In the genomic region with DNA sequence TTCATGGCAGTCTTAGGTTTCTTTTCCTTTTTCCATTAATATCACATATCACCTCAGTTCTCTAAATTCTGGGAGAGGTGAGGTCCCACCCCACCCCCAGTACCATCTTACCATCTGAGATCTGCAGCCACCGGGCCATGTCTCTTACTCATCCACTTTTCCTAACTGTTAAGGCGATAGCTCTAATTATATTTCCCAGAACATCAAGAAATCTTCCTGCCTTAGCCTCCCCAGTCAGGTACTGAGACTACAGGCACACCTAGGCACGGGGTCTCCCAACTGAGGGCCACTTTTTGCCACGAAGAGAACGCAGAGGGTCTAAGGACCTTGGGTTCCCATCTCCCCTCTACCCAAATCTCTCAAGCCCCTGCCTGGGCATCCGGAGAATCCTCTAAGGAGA, we compare ENCODE assay signal across 8 mouse cellular contexts. TPM values are rescaled to one million over a fixed set of nuclear protein-coding genes. Genes with fewer than 3 reads are reported as not detected.
A peak's percentile ranks its signal among the peaks of the same experiment; 100 is the strongest.
DNase-seq lines count a peak whose midpoint lies in the region; ATAC-seq and TF ChIP-seq lines count a peak whose summit lies in the region.

No protein-coding gene starts in this region.

- DNase-seq in spleen, adult 2 months (ENCODE audit: low read depth in 1 of 2, low spot score in 2 of 2): no peak
- DNase-seq in spleen, postnatal 14 days (ENCODE audit: low spot score in 2 of 2): no peak
- peak; percentile 13 for DNase-seq in liver, embryonic 13.5 days
- no peak for DNase-seq in adrenal gland, adult 2 months
- DNase-seq in embryo, embryonic 10 days (ENCODE audit: low spot score): no peak
- no peak for DNase-seq in frontal cortex, postnatal 25 days (ENCODE audit: low spot score in 2 of 2)

- no peaks in the 10 kb centered on the region for H3K36me3 ChIP-seq in spleen, adult 2 months (ENCODE audit: control insufficient read depth, insufficient read depth, low read length)
- H3K36me3 ChIP-seq in forebrain, embryonic 16.5 days (ENCODE audit: control insufficient read depth, insufficient read depth): no peaks in the 10 kb centered on the region
- peaks cover 39% of the 10 kb centered on the region for H3K36me3 ChIP-seq in liver, embryonic 13.5 days
- no peaks in the 10 kb centered on the region for H3K36me3 ChIP-seq in stomach, embryonic 16.5 days (ENCODE audit: control insufficient read depth, insufficient read depth, low read length)

- 0 out of 2 replicates have a peak overlapping the region, but pooled peaks have one; percentile 38 for H3K27ac ChIP-seq in spleen, adult 2 months (ENCODE audit: insufficient read depth, low read length)
- no peak overlapping the region for H3K27ac ChIP-seq in forebrain, embryonic 16.5 days (ENCODE audit: low read length)
- peak overlapping the region; percentile 100 for H3K27ac ChIP-seq in liver, embryonic 13.5 days
- no peak overlapping the region for H3K27ac ChIP-seq in stomach, embryonic 16.5 days (ENCODE audit: low read length)

- TF ChIP-seq CTCF in spleen, adult 2 months (IDR thresholded peaks at IDR 0.05; ENCODE audit: extremely low read depth, insufficient read depth, insufficient read length, insufficient replicate concordance): no peak

- H3K27me3 ChIP-seq in spleen, adult 2 months (ENCODE audit: control insufficient read depth, insufficient read depth, low read length): no peaks in the 10 kb centered on the region
- H3K27me3 ChIP-seq in forebrain, embryonic 16.5 days (replicated peaks; ENCODE audit: control insufficient read depth, insufficient read depth, low read length): no peaks in the 10 kb centered on the region
- H3K27me3 ChIP-seq in liver, embryonic 13.5 days: no peaks in the 10 kb centered on the region
- 0 out of 2 replicates have a peak, but pooled peaks cover 2% of the 10 kb centered on the region for H3K27me3 ChIP-seq in stomach, embryonic 16.5 days (ENCODE audit: control insufficient read depth, insufficient read depth, low read length)

- peak overlapping the region; percentile 97 for H3K4me2 ChIP-seq in forebrain, embryonic 16.5 days (ENCODE audit: low read length)
- H3K4me2 ChIP-seq in liver, embryonic 13.5 days: peak overlapping the region; percentile 82
- peak overlapping the region; percentile 67; the same call in 1 of the 2 replicates for H3K4me2 ChIP-seq in stomach, embryonic 16.5 days (ENCODE audit: low read depth, low read length)

- WGBS in spleen, adult 2 months: 74% methylated on average over 6 of the region's 6 CpGs
- 75% methylated on average over 6 of the region's 6 CpGs for WGBS in forebrain, embryonic 16.5 days
- 10% methylated on average over 6 of the region's 6 CpGs for WGBS in liver, embryonic 13.5 days (ENCODE audit: insufficient replicate concordance)
- WGBS in stomach, embryonic 16.5 days: 83% methylated on average over 6 of the region's 6 CpGs

- TF ChIP-seq POLR2A in spleen, adult 2 months (IDR thresholded peaks at IDR 0.05; ENCODE audit: low read depth, low read length): no peak

- peak overlapping the region; percentile 63 for H3K9ac ChIP-seq in forebrain, embryonic 16.5 days (replicated peaks; ENCODE audit: low read depth, low read length)
- H3K9ac ChIP-seq in liver, embryonic 13.5 days: peak overlapping the region; percentile 98
- H3K9ac ChIP-seq in stomach, embryonic 16.5 days (ENCODE audit: low read length): peak overlapping the region; percentile 61

- ATAC-seq in forebrain, embryonic 16.5 days: no peak
- 0 out of 2 replicates have a peak, but pooled peaks have one; percentile 6 for ATAC-seq in liver, embryonic 13.5 days (ENCODE audit: low read depth)
- no peak for ATAC-seq in stomach, embryonic 16.5 days (ENCODE audit: insufficient read depth, low FRiP score)

- H3K4me1 ChIP-seq in spleen, adult 2 months (ENCODE audit: control insufficient read depth, insufficient read depth, insufficient read length): 0 out of 2 replicates have a peak, but pooled peaks cover 4% of the 10 kb centered on the region
- H3K4me1 ChIP-seq in forebrain, embryonic 16.5 days (replicated peaks; ENCODE audit: control insufficient read depth, insufficient read depth, low read length): peaks cover 10% of the 10 kb centered on the region
- H3K4me1 ChIP-seq in liver, embryonic 13.5 days (replicated peaks): peaks cover 73% of the 10 kb centered on the region
- H3K4me1 ChIP-seq in stomach, embryonic 16.5 days (ENCODE audit: control insufficient read depth, insufficient read depth, low read length): peaks cover 6% of the 10 kb centered on the region

- peak overlapping the region; percentile 39; the same call in 1 of the 2 replicates for H3K4me3 ChIP-seq in spleen, adult 2 months (ENCODE audit: extremely low read depth, insufficient read depth, insufficient read length)
- no peak overlapping the region for H3K4me3 ChIP-seq in forebrain, embryonic 16.5 days (replicated peaks; ENCODE audit: low read length)
- H3K4me3 ChIP-seq in liver, embryonic 13.5 days (replicated peaks): peak overlapping the region; percentile 85
- peak overlapping the region; percentile 35; the same call in 1 of the 2 replicates for H3K4me3 ChIP-seq in stomach, embryonic 16.5 days (replicated peaks; ENCODE audit: low read length)

- no peaks in the 10 kb centered on the region for H3K9me3 ChIP-seq in forebrain, embryonic 16.5 days (ENCODE audit: control insufficient read depth, low read length)
- H3K9me3 ChIP-seq in liver, embryonic 13.5 days (replicated peaks): no peaks in the 10 kb centered on the region
- H3K9me3 ChIP-seq in stomach, embryonic 16.5 days (replicated peaks; ENCODE audit: control insufficient read depth, low read length): no peaks in the 10 kb centered on the region

RNA-seq across cellular contexts. Expression of a gene that starts 0.6 kb away (rescaled TPM):
- 37.4 and 38.2 TPM in 2 replicates for polyA plus RNA-seq in spleen, adult 2 months (2012; rRNA removed)
- 0.82 and 1.3 TPM in 2 replicates for polyA plus RNA-seq in forebrain, embryonic 16.5 days (2015; fragmentation: Nextera tagmentation; extraction: Ambion mirVana)
- polyA plus RNA-seq in liver, embryonic 13.5 days (2015; fragmentation: Nextera tagmentation; extraction: Ambion mirVana): 61.2 and 64.9 TPM in 2 replicates
- polyA plus RNA-seq in stomach, embryonic 16.5 days (2015; fragmentation: Nextera tagmentation; extraction: Ambion mirVana): 3.3 and 3.4 TPM in 2 replicates
- under 1 TPM; 0.55 to 0.61 TPM for total RNA-seq in adrenal gland, adult 2 months (2021)
- 1.0 and 2.3 TPM in 2 replicates for polyA plus RNA-seq in adrenal gland, adult 2 months (2012; rRNA removed)

RNA-seq across cellular contexts. Expression of a gene that starts 30.4 kb away (rescaled TPM):
- 4.8 and 5.5 TPM in 2 replicates for polyA plus RNA-seq in spleen, adult 2 months (2012; rRNA removed)
- polyA plus RNA-seq in forebrain, embryonic 16.5 days (2015; fragmentation: Nextera tagmentation; extraction: Ambion mirVana): 13.3 and 13.5 TPM in 2 replicates
- polyA plus RNA-seq in liver, embryonic 13.5 days (2015; fragmentation: Nextera tagmentation; extraction: Ambion mirVana): 16.1 and 17.3 TPM in 2 replicates
- polyA plus RNA-seq in stomach, embryonic 16.5 days (2015; fragmentation: Nextera tagmentation; extraction: Ambion mirVana): 11.7 and 14.4 TPM in 2 replicates
- total RNA-seq in adrenal gland, adult 2 months (2021): 1 to 10 TPM; 7.1 to 7.7 TPM
- polyA plus RNA-seq in adrenal gland, adult 2 months (2012; rRNA removed): 3.5 and 3.8 TPM in 2 replicates

RNA-seq across cellular contexts. Expression of a gene that starts 32.1 kb away (rescaled TPM):
- polyA plus RNA-seq in spleen, adult 2 months (2012; rRNA removed): 3.2 and 3.4 TPM in 2 replicates
- polyA plus RNA-seq in forebrain, embryonic 16.5 days (2015; fragmentation: Nextera tagmentation; extraction: Ambion mirVana): 23.7 and 25.5 TPM in 2 replicates
- polyA plus RNA-seq in liver, embryonic 13.5 days (2015; fragmentation: Nextera tagmentation; extraction: Ambion mirVana): 3.2 and 3.6 TPM in 2 replicates
- polyA plus RNA-seq in stomach, embryonic 16.5 days (2015; fragmentation: Nextera tagmentation; extraction: Ambion mirVana): 7.1 and 7.5 TPM in 2 replicates
- 1 to 10 TPM; 4.2 to 9.6 TPM for total RNA-seq in adrenal gland, adult 2 months (2021)
- 5.2 and 8.9 TPM in 2 replicates for polyA plus RNA-seq in adrenal gland, adult 2 months (2012; rRNA removed)

RNA-seq across cellular contexts. Expression of a gene that starts 34.0 kb away (rescaled TPM):
- 1.8 and 2.8 TPM in 2 replicates for polyA plus RNA-seq in spleen, adult 2 months (2012; rRNA removed)
- 45.2 and 49.9 TPM in 2 replicates for polyA plus RNA-seq in forebrain, embryonic 16.5 days (2015; fragmentation: Nextera tagmentation; extraction: Ambion mirVana)
- 35.8 and 45.1 TPM in 2 replicates for polyA plus RNA-seq in liver, embryonic 13.5 days (2015; fragmentation: Nextera tagmentation; extraction: Ambion mirVana)
- polyA plus RNA-seq in stomach, embryonic 16.5 days (2015; fragmentation: Nextera tagmentation; extraction: Ambion mirVana): 25.8 and 26.1 TPM in 2 replicates
- total RNA-seq in adrenal gland, adult 2 months (2021): 10 to 100 TPM; 50.1 TPM
- 7.1 and 8.6 TPM in 2 replicates for polyA plus RNA-seq in adrenal gland, adult 2 months (2012; rRNA removed)

RNA-seq across cellular contexts. Expression of a gene that starts 43.6 kb away (rescaled TPM):
- polyA plus RNA-seq in spleen, adult 2 months (2012; rRNA removed): 17.3 and 19.8 TPM in 2 replicates
- 10.6 and 11.2 TPM in 2 replicates for polyA plus RNA-seq in forebrain, embryonic 16.5 days (2015; fragmentation: Nextera tagmentation; extraction: Ambion mirVana)
- polyA plus RNA-seq in liver, embryonic 13.5 days (2015; fragmentation: Nextera tagmentation; extraction: Ambion mirVana): 4.9 and 5.1 TPM in 2 replicates
- polyA plus RNA-seq in stomach, embryonic 16.5 days (2015; fragmentation: Nextera tagmentation; extraction: Ambion mirVana): 5.4 and 7.5 TPM in 2 replicates
- total RNA-seq in adrenal gland, adult 2 months (2021): 10 to 100 TPM; 17.6 to 29.7 TPM
- 23.0 and 25.5 TPM in 2 replicates for polyA plus RNA-seq in adrenal gland, adult 2 months (2012; rRNA removed)

Comparison
In these comparisons a context has a peak if more than half of its experiments do, and no peak if none do; other contexts are left out.
1. H3K27ac ChIP-seq: peak in spleen, adult 2 months (single experiment) and liver, embryonic 13.5 days (single experiment); none in forebrain, embryonic 16.5 days (single experiment) and stomach, embryonic 16.5 days (single experiment).
2. Peak in every context shown above with its lines, with median percentiles within 50 percentile points of each other: H3K4me2 ChIP-seq and H3K9ac ChIP-seq.